ENCODE assay signal across 8 mouse cellular contexts in genomic region chr17:31937141-31937554, GRCm38 (mm10).
A peak's percentile ranks its signal among the peaks of the same experiment; 100 is the strongest.
DNase-seq lines count a peak whose midpoint lies in the region; ATAC-seq and TF ChIP-seq lines count a peak whose summit lies in the region.

No protein-coding gene starts in this region.

- DNase-seq in urinary bladder, postnatal 14 days (ENCODE audit: low spot score) = peak; percentile 81
- no peak for DNase-seq in urinary bladder, postnatal 10 days (ENCODE audit: low spot score)
- DNase-seq in heart, adult 2 months = peak; percentile 66 to 70
- DNase-seq in neural tube, embryonic 10.5 days (ENCODE audit: extremely low spot score, low spot score) = no peak
- DNase-seq in cerebellum, postnatal 36 days = no peak
- DNase-seq in layer of hippocampus, postnatal 10 days (ENCODE audit: low spot score in 2 of 2) = no peak

- no peak overlapping the region for H3K4me2 ChIP-seq in kidney, embryonic 14.5 days (replicated peaks; ENCODE audit: low read depth, low read length)

- H3K36me3 ChIP-seq in heart, adult 2 months (ENCODE audit: control insufficient read depth, insufficient read depth, low read length) = no peaks in the 10 kb centered on the region
- H3K36me3 ChIP-seq in kidney, embryonic 14.5 days (ENCODE audit: control insufficient read depth, insufficient read depth, low read length) = no peaks in the 10 kb centered on the region
- H3K36me3 ChIP-seq in megakaryocyte, embryonic 14.5 days (replicated peaks; ENCODE audit: low read length) = no peaks in the 10 kb centered on the region

- no peak overlapping the region for H3K4me3 ChIP-seq in heart, adult 2 months
- no peak overlapping the region for H3K4me3 ChIP-seq in kidney, embryonic 14.5 days (ENCODE audit: low read length)
- H3K4me3 ChIP-seq in megakaryocyte, embryonic 14.5 days (replicated peaks) = peak overlapping the region; percentile 50

- TF ChIP-seq CTCF in heart, adult 2 months (IDR thresholded peaks at IDR 0.05) = peak; percentile 65

- TF ChIP-seq POLR2A in heart, adult 2 months (IDR thresholded peaks at IDR 0.05; ENCODE audit: insufficient read depth, low read depth, low read length) = no peak; the same call in 1 of the 2 replicates

- H3K79me2 ChIP-seq in heart, adult 2 months (replicated peaks; ENCODE audit: control insufficient read depth, insufficient read depth, low read length) = no peaks in the 10 kb centered on the region

- 12% methylated on average over 3 of the region's 3 CpGs for WGBS in heart, adult 2 months
- WGBS in kidney, embryonic 14.5 days = 24% methylated on average over 3 of the region's 3 CpGs

- H3K9ac ChIP-seq in heart, adult 2 months (ENCODE audit: low read depth, low read length) = peak overlapping the region; percentile 8; the same call in 1 of the 2 replicates
- H3K9ac ChIP-seq in kidney, embryonic 14.5 days (ENCODE audit: low read depth, low read length) = no peak overlapping the region

- 0 out of 2 replicates have a peak, but pooled peaks have one; percentile 21 for ATAC-seq in kidney, embryonic 14.5 days (ENCODE audit: low FRiP score, low TSS enrichment)

- intact Hi-C loops in heart, adult 2 months (cut with DNase I) = loop anchor here (5.0 kb wide), 2 partner anchors 85 to 250 kb away; no protein-coding TSS in a partner anchor

- peaks cover 35% of the 10 kb centered on the region for H3K4me1 ChIP-seq in heart, adult 2 months (ENCODE audit: control insufficient read depth, insufficient read depth, low read length)
- peaks cover 26% of the 10 kb centered on the region; the same call in 1 of the 2 replicates for H3K4me1 ChIP-seq in kidney, embryonic 14.5 days (ENCODE audit: control insufficient read depth, insufficient read depth, low read length)
- H3K4me1 ChIP-seq in megakaryocyte, embryonic 14.5 days = peaks cover 67% of the 10 kb centered on the region

- no peaks in the 10 kb centered on the region for H3K27me3 ChIP-seq in heart, adult 2 months (ENCODE audit: control insufficient read depth, insufficient read depth, low read length)
- H3K27me3 ChIP-seq in kidney, embryonic 14.5 days (ENCODE audit: control insufficient read depth, insufficient read depth, low read length) = no peaks in the 10 kb centered on the region
- peaks cover 69% of the 10 kb centered on the region for H3K27me3 ChIP-seq in megakaryocyte, embryonic 14.5 days (replicated peaks)

- H3K27ac ChIP-seq in heart, adult 2 months = peak overlapping the region; percentile 76
- H3K27ac ChIP-seq in kidney, embryonic 14.5 days (ENCODE audit: low read depth, low read length) = peak overlapping the region; percentile 57

- no peaks in the 10 kb centered on the region for H3K9me3 ChIP-seq in kidney, embryonic 14.5 days (ENCODE audit: control insufficient read depth, low read length)
- peaks cover 14% of the 10 kb centered on the region for H3K9me3 ChIP-seq in megakaryocyte, embryonic 14.5 days

- TF ChIP-seq EP300 in heart, adult 2 months (IDR thresholded peaks at IDR 0.05; ENCODE audit: insufficient read depth, low read depth, low read length) = peak; percentile 51; the same call in 1 of the 2 replicates

Comparison
In these comparisons a context has a peak if more than half of its experiments do, and no peak if none do; other contexts are left out.
1. DNase-seq: peak in urinary bladder, postnatal 14 days (single experiment) and heart, adult 2 months (2 of 2); none in urinary bladder, postnatal 10 days (single experiment), neural tube, embryonic 10.5 days (single experiment), cerebellum, postnatal 36 days (0 of 2) and layer of hippocampus, postnatal 10 days (0 of 2).